ENCODE assay signal across 9 mouse cellular contexts in the genomic region with DNA sequence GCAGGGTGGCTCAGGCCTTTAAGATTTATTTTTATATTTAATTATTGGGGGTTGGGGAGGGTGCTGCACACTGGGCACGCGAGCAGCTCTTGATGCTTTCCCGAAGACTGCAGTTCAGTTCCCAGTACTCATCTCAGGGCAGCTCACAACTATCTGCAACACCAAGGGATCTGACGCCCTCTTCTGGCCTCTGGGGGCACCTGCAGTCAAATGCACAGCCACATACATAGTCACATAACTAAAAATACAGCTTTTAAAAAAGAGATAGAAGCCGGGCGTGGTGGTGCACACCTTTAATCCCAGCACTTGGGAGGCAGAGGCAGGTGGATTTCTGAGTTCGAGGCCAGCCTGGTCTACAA. TPM values are rescaled to one million over a fixed set of nuclear protein-coding genes. Genes with fewer than 3 reads are reported as not detected.
A peak's percentile ranks its signal among the peaks of the same experiment; 100 is the strongest.
DNase-seq lines count a peak whose midpoint lies in the region; ATAC-seq and TF ChIP-seq lines count a peak whose summit lies in the region.
"Had no signal": no experiment of that assay in that cellular context is flagged by ENCODE, and none has a peak within 500 bp of the region (broad histone marks: within the 10 kb centered on the region; RNA-seq: fewer than 3 reads in every experiment).

No protein-coding gene starts in this region.

- intact Hi-C loops in gastrocnemius, adult 2 months (cut with DNase I): loop anchor here (5.0 kb wide), 1 partner anchor 60 kb away; a partner anchor contains a TSS

- no peaks in the 10 kb centered on the region for H3K9me3 ChIP-seq in lung, embryonic 14.5 days (ENCODE audit: low read depth, low read length)
- no peaks in the 10 kb centered on the region for H3K9me3 ChIP-seq in intestine, embryonic 16.5 days (ENCODE audit: control insufficient read depth, low read length)

- peak overlapping the region; percentile 81 for H3K27ac ChIP-seq in gastrocnemius, adult 2 months
- peak overlapping the region; percentile 94; the same call in 1 of the 2 replicates for H3K27ac ChIP-seq in lung, embryonic 14.5 days (ENCODE audit: low read depth)
- peak overlapping the region; percentile 78 for H3K27ac ChIP-seq in intestine, embryonic 16.5 days (ENCODE audit: low read length)

- no peaks in the 10 kb centered on the region for H3K27me3 ChIP-seq in lung, embryonic 14.5 days (ENCODE audit: insufficient read depth, low read length)
- no peaks in the 10 kb centered on the region for H3K27me3 ChIP-seq in intestine, embryonic 16.5 days (replicated peaks; ENCODE audit: control insufficient read depth, insufficient read depth, low read length)
- peaks cover 2% of the 10 kb centered on the region; the same call in 1 of the 2 replicates for H3K27me3 ChIP-seq in splenic B cell, adult 2 months (ENCODE audit: control insufficient read depth, insufficient read depth, low read length, poor library complexity, severe bottlenecking)

- no peak for DNase-seq in gastrocnemius, adult 2 months
- no peak for DNase-seq in gastrocnemius, adult 8-10 months (ENCODE audit: low spot score in 2 of 2)
- no peak for DNase-seq in lung, embryonic 14.5 days
- DNase-seq in lung, postnatal 4 days: no peak
- peak; percentile 19 for DNase-seq in splenic B cell, adult 2 months (ENCODE audit: low read depth, low spot score)
- DNase-seq: spleen, adult 18-20 months had no signal

- ATAC-seq in lung, embryonic 14.5 days (ENCODE audit: insufficient read depth): no peak
- ATAC-seq in intestine, embryonic 16.5 days: no peak
- no peak for ATAC-seq in frontal cortex, adult (ENCODE audit: low TSS enrichment)
- no peak for ATAC-seq in megakaryocyte progenitor cell, adult 5-6 weeks (replicated peaks; ENCODE audit: poor library complexity)

- TF ChIP-seq CTCF in gastrocnemius, adult 2 months (IDR thresholded peaks at IDR 0.05): peak; percentile 24; the same call in 1 of the 2 replicates
- peak; percentile 38 for TF ChIP-seq CTCF in lung, embryonic 14.5 days (IDR thresholded peaks at IDR 0.05; ENCODE audit: low read depth)

- 91% methylated on average over 7 of the region's 7 CpGs for WGBS in lung, embryonic 14.5 days
- WGBS in intestine, embryonic 16.5 days: 87% methylated on average over 7 of the region's 7 CpGs

- H3K9ac ChIP-seq in lung, embryonic 14.5 days: no peak overlapping the region
- H3K9ac ChIP-seq in intestine, embryonic 16.5 days (ENCODE audit: low read depth, low read length): no peak overlapping the region

- no peak overlapping the region for H3K4me2 ChIP-seq in lung, embryonic 14.5 days
- H3K4me2 ChIP-seq in intestine, embryonic 16.5 days (ENCODE audit: low read depth, low read length): no peak overlapping the region

- no peak overlapping the region for H3K4me3 ChIP-seq in gastrocnemius, adult 2 months
- no peak overlapping the region for H3K4me3 ChIP-seq in lung, embryonic 14.5 days (ENCODE audit: low read depth, low read length)
- no peak overlapping the region for H3K4me3 ChIP-seq in intestine, embryonic 16.5 days (ENCODE audit: low read length)

- peaks cover 47% of the 10 kb centered on the region for H3K4me1 ChIP-seq in lung, embryonic 14.5 days (ENCODE audit: insufficient read depth)
- peaks cover 47% of the 10 kb centered on the region for H3K4me1 ChIP-seq in intestine, embryonic 16.5 days (ENCODE audit: control insufficient read depth, insufficient read depth, low read length)

- no peaks in the 10 kb centered on the region for H3K36me3 ChIP-seq in lung, embryonic 14.5 days (ENCODE audit: insufficient read depth)
- H3K36me3 ChIP-seq in intestine, embryonic 16.5 days (ENCODE audit: control insufficient read depth, insufficient read depth, low read length): no peaks in the 10 kb centered on the region
- H3K36me3 ChIP-seq in splenic B cell, adult 2 months (ENCODE audit: control insufficient read depth, insufficient read depth, low read length, poor library complexity, severe bottlenecking): no peaks in the 10 kb centered on the region

RNA-seq across cellular contexts. Expression of a gene that starts 52.5 kb away (rescaled TPM):
- total RNA-seq in gastrocnemius, adult 2 months (2021): 1 to 10 TPM; 7.3 to 7.9 TPM
- 1 to 10 TPM; 5.9 to 7.8 (median 6.6) TPM for total RNA-seq in gastrocnemius, adult 8-10 months (2022)
- polyA plus RNA-seq in lung, embryonic 14.5 days (2014; fragmentation: Nextera tagmentation; extraction: Ambion mirVana): 37.2 and 42.2 TPM in 2 replicates
- 12.5 and 13.6 TPM in 2 replicates for polyA plus RNA-seq in intestine, embryonic 16.5 days (2015; fragmentation: Nextera tagmentation; extraction: Ambion mirVana)
- total RNA-seq in megakaryocyte progenitor cell, adult 5-6 weeks (2015): 20.1 and 21.3 TPM in 2 replicates
- total RNA-seq in megakaryocyte progenitor cell, adult 5-6 weeks (2017): 3.2 and 4.0 TPM in 2 replicates
